Mouse (Mus musculus): ENCODE data around the gene Gm13691.
"Not testable (repeated sequence)": the region's sequence is repeated elsewhere in the genome, so short reads cannot be mapped to it uniquely, and the experiment has no call there.

Gm13691 gene

DNA sequence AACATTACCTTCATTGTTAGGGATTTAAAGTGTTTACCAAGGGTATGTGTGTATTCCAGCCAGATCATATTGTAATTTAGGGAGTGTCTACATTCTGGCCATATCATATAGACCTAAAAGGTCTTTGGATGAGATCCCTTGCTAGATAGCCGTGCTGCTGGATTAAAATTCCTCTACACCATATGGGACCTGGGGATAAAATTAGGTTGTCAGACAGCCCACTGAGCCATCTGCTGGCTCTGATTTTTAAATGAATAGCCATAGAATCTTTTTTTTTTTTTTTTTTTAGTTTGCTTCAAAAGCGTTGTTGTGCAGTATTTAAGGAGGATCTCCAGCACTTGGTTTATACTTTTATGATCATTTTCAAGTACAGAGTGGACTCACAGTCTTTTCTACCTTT lies 42.2 kb downstream of the Gm13691 start:
- DNase-seq (ENCODE audit: low spot score in 2 of 2), result no peak

DNA sequence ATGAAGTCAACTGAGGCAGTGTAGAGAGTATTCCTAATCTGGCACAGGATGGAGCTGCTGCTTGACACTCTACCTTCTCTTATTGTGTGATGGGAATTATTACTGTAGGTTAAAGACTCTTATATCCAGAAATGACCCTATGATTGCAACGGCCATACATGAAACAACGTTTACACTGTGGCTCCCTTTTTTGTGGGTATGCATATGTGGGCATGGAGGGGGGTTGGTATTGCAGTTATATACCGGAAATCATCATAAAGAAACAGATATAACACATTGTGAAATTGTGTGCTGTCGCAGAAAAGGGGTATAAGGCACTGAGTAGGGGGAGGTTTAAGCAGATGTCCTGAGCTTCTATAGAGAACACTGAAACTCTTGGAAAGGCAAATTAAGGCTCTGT lies 45.6 kb downstream of the Gm13691 start:
- no peak for DNase-seq (ENCODE audit: low spot score in 2 of 2)

DNA sequence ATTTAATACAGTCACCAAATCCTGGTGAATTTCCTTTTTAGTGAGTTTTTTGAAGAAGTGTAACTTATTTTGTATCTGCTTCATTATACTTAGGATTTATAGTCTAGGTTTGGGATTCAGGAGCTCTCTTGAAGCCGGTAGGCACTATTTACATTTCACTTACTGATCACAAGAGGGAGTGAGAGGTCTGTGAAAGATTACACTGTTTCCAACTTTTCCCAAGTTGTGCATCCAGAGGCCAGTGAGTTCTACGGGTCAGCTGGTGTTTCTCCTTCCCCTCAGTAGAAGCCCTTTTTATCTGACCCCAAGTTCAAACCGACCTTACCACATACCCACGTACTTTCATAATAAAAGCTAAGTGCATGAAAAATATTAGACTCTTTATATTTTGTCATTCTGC lies 47.0 kb downstream of the Gm13691 start:
- no peak for DNase-seq (ENCODE audit: low spot score in 2 of 2)

DNA sequence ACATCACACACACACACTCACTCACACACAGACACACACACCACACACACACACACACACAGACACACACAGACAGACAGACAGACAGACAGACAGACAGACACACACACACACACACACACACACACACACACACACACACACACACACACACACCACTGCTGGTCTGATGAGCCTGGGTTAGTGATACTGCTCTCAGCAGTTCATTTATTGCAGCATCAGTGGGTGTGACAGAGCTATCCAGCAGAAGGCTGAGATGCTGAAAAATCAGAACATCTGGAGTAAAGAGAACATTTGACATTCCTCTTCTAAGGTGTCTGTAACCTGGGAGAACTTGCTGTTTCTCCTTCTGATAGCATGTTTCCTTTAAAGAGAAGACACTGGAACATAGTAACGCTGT lies 47.6 kb downstream of the Gm13691 start:
- not testable (repeated sequence) for DNase-seq (ENCODE audit: low spot score in 2 of 2)

DNA sequence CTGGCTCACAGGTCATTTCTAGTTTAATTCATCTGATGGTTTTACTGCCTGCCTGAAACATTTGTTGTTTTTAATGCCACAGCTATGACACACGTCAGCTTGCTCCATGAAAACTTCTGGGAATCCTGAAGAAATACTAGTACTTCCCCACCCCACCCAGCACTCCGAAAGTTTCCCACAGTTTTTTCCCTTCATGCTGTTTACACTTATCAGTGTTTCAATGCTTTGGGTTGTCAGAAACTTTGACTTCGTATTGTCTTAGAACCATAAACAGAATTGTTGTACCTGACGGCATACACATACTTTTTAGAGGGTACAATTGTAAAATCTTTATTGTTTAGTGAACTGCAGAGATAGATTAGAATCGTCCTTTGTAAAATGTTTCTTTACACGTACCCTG lies 48.9 kb downstream of the Gm13691 start:
- DNase-seq (ENCODE audit: low spot score in 2 of 2), result no peak

All from frontal cortex, postnatal 14 days (tissue).